ENCODE assay signal across 19 mouse cellular contexts in genomic region chr9:96649362-96649761, GRCm38 (mm10). TPM values are rescaled to one million over a fixed set of nuclear protein-coding genes. Genes with fewer than 3 reads are reported as not detected.
DNase-seq lines count a peak whose midpoint lies in the region; ATAC-seq and TF ChIP-seq lines count a peak whose summit lies in the region.
"Had no signal": no experiment of that assay in that cellular context is flagged by ENCODE, and none has a peak within 500 bp of the region (broad histone marks: within the 10 kb centered on the region; RNA-seq: fewer than 3 reads in every experiment).

No protein-coding gene starts in this region.

- no peaks in the 10 kb centered on the region for H3K4me1 ChIP-seq in intestine, postnatal 0 days (replicated peaks; ENCODE audit: control insufficient read depth, insufficient read depth, low read length)
- H3K4me1 ChIP-seq: forebrain, embryonic 13.5 days; limb, embryonic 12.5 days; midbrain, embryonic 15.5 days; neural tube, embryonic 13.5 days; stomach, embryonic 15.5 days had no signal

- no peak for TF ChIP-seq CTCF in intestine, postnatal 0 days (IDR thresholded peaks at IDR 0.05; ENCODE audit: low read depth)

- H3K4me2 ChIP-seq in intestine, postnatal 0 days (replicated peaks; ENCODE audit: low read depth) = no peak overlapping the region
- H3K4me2 ChIP-seq: forebrain, embryonic 13.5 days; heart, embryonic 11.5 days; limb, embryonic 12.5 days; liver, embryonic 11.5 days; midbrain, embryonic 15.5 days; neural tube, embryonic 13.5 days; stomach, embryonic 15.5 days had no signal

- peak overlapping the region; percentile 74; the same call in 1 of the 2 replicates for H3K27ac ChIP-seq in intestine, postnatal 0 days (ENCODE audit: low read depth, low read length)
- H3K27ac ChIP-seq: forebrain, embryonic 13.5 days; hindbrain, postnatal 0 days; limb, embryonic 12.5 days; macrophage; midbrain, embryonic 15.5 days; neural tube, embryonic 13.5 days; stomach, embryonic 15.5 days had no signal

- H3K4me3 ChIP-seq in intestine, postnatal 0 days (ENCODE audit: low read depth, low read length) = no peak overlapping the region
- H3K4me3 ChIP-seq: forebrain, embryonic 13.5 days; limb, embryonic 12.5 days; midbrain, embryonic 15.5 days; neural tube, embryonic 13.5 days; stomach, embryonic 15.5 days had no signal

- intact Hi-C loops in left cerebral cortex, postnatal 10 days (cut with DNase I) = no loop called here

- no peak overlapping the region for H3K9ac ChIP-seq in intestine, postnatal 0 days (ENCODE audit: low read depth, low read length)
- H3K9ac ChIP-seq: forebrain, embryonic 13.5 days; limb, embryonic 12.5 days; liver, postnatal 0 days; midbrain, embryonic 15.5 days; neural tube, embryonic 13.5 days; stomach, embryonic 15.5 days had no signal

- WGBS in intestine, postnatal 0 days = 91% methylated on average over 4 of the region's 4 CpGs

- DNase-seq in frontal cortex, adult 2 months (ENCODE audit: extremely low spot score in 1 of 2, low spot score in 1 of 2) = peak; percentile 60 to 76
- no peak for DNase-seq in frontal cortex, postnatal 25 days (ENCODE audit: low spot score in 2 of 2)
- peak; percentile 27 to 65 for DNase-seq in left cerebral cortex, adult 18-20 months (ENCODE audit: low spot score in 2 of 2)
- no peak for DNase-seq in left cerebral cortex, postnatal 10 days (ENCODE audit: extremely low spot score in 1 of 2, low spot score in 2 of 2)
- peak; percentile 76 for DNase-seq in telencephalon, adult 2 months (ENCODE audit: low read depth, low spot score)
- no peak for DNase-seq in retina, embryonic 14.5 days (ENCODE audit: low spot score)
- DNase-seq: thymus, adult 18-20 months had no signal

- H3K9me3 ChIP-seq in intestine, postnatal 0 days (ENCODE audit: control insufficient read depth) = no peaks in the 10 kb centered on the region
- H3K9me3 ChIP-seq: forebrain, embryonic 13.5 days; limb, embryonic 12.5 days; midbrain, embryonic 15.5 days; neural tube, embryonic 13.5 days; stomach, embryonic 15.5 days had no signal

- H3K36me3 ChIP-seq in intestine, postnatal 0 days (ENCODE audit: control insufficient read depth, insufficient read depth) = no peaks in the 10 kb centered on the region
- H3K36me3 ChIP-seq: limb, embryonic 12.5 days; midbrain, embryonic 15.5 days; neural tube, embryonic 13.5 days; stomach, embryonic 15.5 days had no signal

- H3K27me3 ChIP-seq in intestine, postnatal 0 days (replicated peaks; ENCODE audit: control insufficient read depth, insufficient read depth, low read length) = no peaks in the 10 kb centered on the region
- H3K27me3 ChIP-seq: forebrain, embryonic 13.5 days; limb, embryonic 12.5 days; midbrain, embryonic 15.5 days; neural tube, embryonic 13.5 days; stomach, embryonic 15.5 days had no signal

- no peak for ATAC-seq in intestine, postnatal 0 days
- ATAC-seq: forebrain, embryonic 13.5 days; hindbrain, postnatal 0 days; lung, postnatal 0 days; midbrain, embryonic 15.5 days had no signal

RNA-seq across cellular contexts. Expression of gene Rasa2, which starts 17.9 kb away (rescaled TPM):
- 26.8 and 28.6 TPM in 2 replicates for polyA plus RNA-seq in frontal cortex, adult 2 months (2012; rRNA removed)
- 10 to 100 TPM; 43.6 to 43.9 TPM for total RNA-seq in left cerebral cortex, adult 18-20 months (2021)
- 10 to 100 TPM; 26.4 to 29.1 TPM for total RNA-seq in left cerebral cortex, postnatal 10 days (2021)
- 16.2 and 18.2 TPM in 2 replicates for polyA plus RNA-seq in intestine, postnatal 0 days (2015; fragmentation: Nextera tagmentation; extraction: Ambion mirVana)

Comparison
In these comparisons a context has a peak if more than half of its experiments do, and no peak if none do; other contexts are left out.
1. DNase-seq: peak in frontal cortex, adult 2 months (2 of 2), left cerebral cortex, adult 18-20 months (2 of 2) and telencephalon, adult 2 months (single experiment); none in frontal cortex, postnatal 25 days (0 of 2), left cerebral cortex, postnatal 10 days (0 of 2) and retina, embryonic 14.5 days (single experiment).